Mouse (Mus musculus) gastrocnemius, postnatal 4 days (tissue): ENCODE measurements around the gene Gm3448. TPM values are rescaled to one million over a fixed set of nuclear protein-coding genes. Genes with fewer than 3 reads are reported as not detected.
"Not testable (repeated sequence)": the region's sequence is repeated elsewhere in the genome, so short reads cannot be mapped to it uniquely, and the experiment has no call there.

ENCODE experiments used
- DNase-seq, 2 experiments: peaks; one replicate each; pipeline ENCODE4 v3.0.0; 2021 to 2022; ENCODE audit warnings: low spot score in 2 of 2, mixed read lengths in 2 of 2
- total RNA-seq, 2 experiments: library from RNA; stranded (reverse); gene quantifications; 2 replicates each; pipeline ENCODE4 v1.2.3; 2021

Gene Gm3448
- total RNA-seq, 2 experiments from 2014 or later: 2.8 to 3.7 TPM

GRCm38 (mm10) chr17:15040455-15040854 is 882 bp downstream of the Gm3448 start:
- DNase-seq: not testable (repeated sequence)

- not testable (repeated sequence) for DNase-seq
These were observed 9.9 kb downstream of the Gm3448 start for GRCm38 (mm10) chr17:15031414-15031813.

GRCm38 (mm10) chr17:15025513-15025912 is 15.8 kb downstream of the Gm3448 start:
- not testable (repeated sequence) for DNase-seq

- not testable (repeated sequence) for DNase-seq
These were observed 16.7 kb downstream of the Gm3448 start for GRCm38 (mm10) chr17:15024502-15025193.

- DNase-seq: not testable (repeated sequence)
These were observed 17.4 kb downstream of the Gm3448 start for GRCm38 (mm10) chr17:15023878-15024492.

- DNase-seq: peak; percentile 8 to 13
These were observed 19.7 kb downstream of the Gm3448 start for GRCm38 (mm10) chr17:15021503-15022220.

- not testable (repeated sequence) for DNase-seq
These were observed 31.5 kb downstream of the Gm3448 start, which contains the start of gene Gm3435 for GRCm38 (mm10) chr17:15009706-15010413. Gene Gm3435 (plus strand): TSS chr17:15010176.

GRCm38 (mm10) chr17:15009088-15009487 is 32.2 kb downstream of the Gm3448 start:
- DNase-seq: not testable (repeated sequence)

GRCm38 (mm10) chr17:15000047-15000446 is 41.3 kb downstream of the Gm3448 start:
- not testable (repeated sequence) for DNase-seq

- not testable (repeated sequence) for DNase-seq
These were observed 47.2 kb downstream of the Gm3448 start for GRCm38 (mm10) chr17:14994140-14994539.

GRCm38 (mm10) chr17:14993139-14993832 is 48.1 kb downstream of the Gm3448 start:
- DNase-seq: not testable (repeated sequence)

- not testable (repeated sequence) for DNase-seq
These were observed 48.7 kb downstream of the Gm3448 start for GRCm38 (mm10) chr17:14992522-14993138.

- not testable (repeated sequence) for DNase-seq
These were observed 51.1 kb downstream of the Gm3448 start for GRCm38 (mm10) chr17:14990116-14990702.

- DNase-seq: not testable (repeated sequence)
These were observed 62.8 kb downstream of the Gm3448 start, which contains the start of the genes 9030025P20Rik and Gm3417 for GRCm38 (mm10) chr17:14978362-14979038. Gene 9030025P20Rik (plus strand): TSS chr17:14978468. Gene Gm3417 (minus strand): TSS chr17:14978790.

GRCm38 (mm10) chr17:14977718-14978361 is 63.5 kb downstream of the Gm3448 start:
- peak in 1 of 2 experiments; percentile 0 for DNase-seq

- DNase-seq: not testable (repeated sequence)
These were observed 72.9 kb downstream of the Gm3448 start for GRCm38 (mm10) chr17:14968373-14968913.

- not testable (repeated sequence) for DNase-seq
These were observed 79.7 kb downstream of the Gm3448 start for GRCm38 (mm10) chr17:14961557-14962154.
